Mouse (Mus musculus): ENCODE results near the gene Chn1.

Gene Chn1

GRCm38 (mm10) chr2:73592231-73593100, 182.7 kb downstream of the Chn1 start:
- peak; percentile 55 to 59 for DNase-seq (ENCODE audit: low spot score in 2 of 2)

GRCm38 (mm10) chr2:73591246-73591645, 183.9 kb downstream of the Chn1 start:
- DNase-seq (ENCODE audit: low spot score in 2 of 2), result no peak

GRCm38 (mm10) chr2:73590106-73590505, 185.0 kb downstream of the Chn1 start:
- no peak for DNase-seq (ENCODE audit: low spot score in 2 of 2)

GRCm38 (mm10) chr2:73588951-73589350, 186.2 kb downstream of the Chn1 start:
- DNase-seq (ENCODE audit: low spot score in 2 of 2), result no peak

- no peak for DNase-seq (ENCODE audit: low spot score in 2 of 2)
Measured at GRCm38 (mm10) chr2:73587109-73587506, 188.0 kb downstream of the Chn1 start.

- DNase-seq (ENCODE audit: low spot score in 2 of 2), result no peak
Measured at GRCm38 (mm10) chr2:73586392-73587108, 188.6 kb downstream of the Chn1 start.

- peak; percentile 17 to 35 for DNase-seq (ENCODE audit: low spot score in 2 of 2)
Measured at GRCm38 (mm10) chr2:73585347-73585831, 189.8 kb downstream of the Chn1 start.

- peak; percentile 58 to 74 for DNase-seq (ENCODE audit: low spot score in 2 of 2)
Measured at GRCm38 (mm10) chr2:73584645-73585346, 190.3 kb downstream of the Chn1 start.

DNA sequence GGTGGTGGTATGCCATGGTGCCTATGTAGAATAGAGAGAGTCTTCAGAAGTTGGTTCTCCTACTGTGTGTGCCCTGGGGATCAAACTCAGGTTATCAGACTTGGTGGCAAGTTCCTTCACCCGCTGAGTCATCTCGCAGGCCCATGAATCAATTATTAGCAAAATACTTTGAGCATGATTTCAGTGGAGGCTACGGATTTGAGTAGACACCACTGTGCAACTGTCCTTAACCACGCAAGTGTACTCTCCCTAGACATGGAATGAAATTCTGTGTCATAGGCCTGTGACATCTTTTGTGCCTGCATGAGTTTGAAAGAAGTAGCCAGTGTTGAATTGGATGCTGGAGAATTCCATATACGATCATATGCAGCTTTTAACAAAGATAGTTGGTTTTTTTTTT, 194.4 kb downstream of the Chn1 start:
- DNase-seq (ENCODE audit: low spot score in 2 of 2), result no peak

- no peak for DNase-seq (ENCODE audit: low spot score in 2 of 2)
Measured at GRCm38 (mm10) chr2:73580166-73580565, 195.0 kb downstream of the Chn1 start, which contains the start of gene Chrna1. Chrna1 (minus strand) TSS chr2:73580338.

DNA sequence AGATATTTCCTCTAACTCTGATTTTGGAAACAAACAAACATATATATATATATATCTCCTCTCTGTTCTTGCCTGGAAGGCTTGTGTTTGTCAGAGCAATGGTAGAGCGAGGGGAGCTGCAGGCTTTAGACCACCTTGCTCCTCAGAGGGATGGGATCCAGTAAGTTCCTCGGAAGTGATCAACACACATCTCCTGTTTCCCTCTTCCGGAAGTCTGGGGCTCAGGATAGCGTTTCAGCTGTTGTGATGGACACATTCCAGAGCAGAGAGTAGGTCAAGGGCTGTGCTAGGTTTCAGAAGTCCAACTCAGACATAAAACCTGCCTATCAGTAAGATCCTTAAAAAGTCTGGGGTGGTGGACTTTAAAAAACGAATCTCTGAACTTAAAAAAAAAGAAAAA, 196.0 kb downstream of the Chn1 start:
- no peak for DNase-seq (ENCODE audit: low spot score in 2 of 2)

- no peak for DNase-seq (ENCODE audit: low spot score in 2 of 2)
Measured at GRCm38 (mm10) chr2:73574418-73574817, 200.7 kb downstream of the Chn1 start.

DNA sequence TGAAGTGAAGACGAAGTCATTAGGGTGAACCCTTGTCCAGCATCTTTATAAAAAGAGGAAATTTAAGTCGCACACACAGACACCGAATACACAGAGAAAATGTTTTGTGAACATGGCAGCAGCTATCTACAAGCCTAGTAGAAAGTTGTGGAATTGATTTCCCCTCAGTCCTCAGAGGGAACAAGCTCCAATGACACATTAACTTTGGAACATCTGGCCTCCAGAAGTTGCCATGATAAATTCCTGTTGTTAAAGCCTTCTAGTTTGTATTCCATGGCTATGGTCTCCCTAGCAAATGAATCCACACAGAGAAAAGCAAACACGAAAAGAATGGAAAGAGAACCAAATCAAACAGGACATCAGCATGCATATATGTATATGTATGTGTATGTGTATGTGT, 201.6 kb downstream of the Chn1 start:
- no peak for DNase-seq (ENCODE audit: low spot score in 2 of 2)

- DNase-seq (ENCODE audit: low spot score in 2 of 2), result peak in 1 of 2 experiments; percentile 53
Measured at GRCm38 (mm10) chr2:73572539-73573372, 202.4 kb downstream of the Chn1 start.

- DNase-seq (ENCODE audit: low spot score in 2 of 2), result no peak
Measured at GRCm38 (mm10) chr2:73571901-73572300, 203.2 kb downstream of the Chn1 start.

GRCm38 (mm10) chr2:73571304-73571703, 203.8 kb downstream of the Chn1 start:
- no peak for DNase-seq (ENCODE audit: low spot score in 2 of 2)

GRCm38 (mm10) chr2:73566989-73567605, 208.0 kb downstream of the Chn1 start:
- peak; percentile 28 to 38 for DNase-seq (ENCODE audit: low spot score in 2 of 2)

DNA sequence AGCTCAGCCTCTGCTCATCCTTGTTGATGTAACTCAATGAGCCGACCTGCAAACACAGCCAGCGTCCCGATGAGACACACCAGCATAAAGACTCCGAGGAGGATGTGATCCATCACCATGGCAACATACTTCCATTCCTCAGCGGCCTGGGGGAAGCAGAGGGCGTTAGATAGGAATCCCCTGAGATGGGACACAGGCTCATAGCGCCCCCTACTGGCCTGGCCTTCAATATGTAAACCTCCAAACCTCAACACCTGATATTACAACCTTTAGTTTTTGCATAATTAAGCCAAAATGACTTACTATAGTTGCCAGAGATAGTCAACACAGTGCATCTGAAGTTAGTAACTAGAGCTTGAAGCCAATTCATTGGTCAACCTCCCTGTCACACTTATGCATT, 209.0 kb downstream of the Chn1 start:
- no peak for DNase-seq (ENCODE audit: low spot score in 2 of 2)

- DNase-seq (ENCODE audit: low spot score in 2 of 2), result no peak
Measured at GRCm38 (mm10) chr2:73563690-73564089, 211.5 kb downstream of the Chn1 start.

GRCm38 (mm10) chr2:73562656-73563055, 212.5 kb downstream of the Chn1 start:
- no peak for DNase-seq (ENCODE audit: low spot score in 2 of 2)

DNA sequence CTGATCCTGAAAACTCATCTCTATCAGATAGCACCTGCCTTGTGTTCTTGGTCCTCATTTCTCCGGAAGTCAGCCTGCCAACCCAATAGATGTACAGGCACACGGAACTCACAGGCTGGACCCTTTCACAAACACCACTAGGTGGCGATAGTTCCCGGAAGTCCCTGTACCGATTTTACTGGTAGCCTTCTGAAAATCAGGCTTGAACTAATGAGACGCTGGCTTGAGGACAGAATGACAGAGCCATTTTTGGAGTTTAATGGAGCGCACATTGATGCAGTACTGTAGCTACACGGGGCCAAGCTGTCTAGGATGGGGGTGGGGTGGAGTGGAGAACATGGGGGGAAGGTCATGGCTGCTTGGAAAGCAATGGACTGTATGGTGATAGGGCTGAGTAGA, 213.5 kb downstream of the Chn1 start:
- DNase-seq (ENCODE audit: low spot score in 2 of 2), result no peak
